Mouse (Mus musculus): ENCODE data around the gene Pcgf5. TPM values are rescaled to one million over a fixed set of nuclear protein-coding genes. Genes with fewer than 3 reads are reported as not detected.

The Pcgf5 gene
- polyA plus RNA-seq, 1 experiment from 2014 or later: 18.9 TPM

DNA sequence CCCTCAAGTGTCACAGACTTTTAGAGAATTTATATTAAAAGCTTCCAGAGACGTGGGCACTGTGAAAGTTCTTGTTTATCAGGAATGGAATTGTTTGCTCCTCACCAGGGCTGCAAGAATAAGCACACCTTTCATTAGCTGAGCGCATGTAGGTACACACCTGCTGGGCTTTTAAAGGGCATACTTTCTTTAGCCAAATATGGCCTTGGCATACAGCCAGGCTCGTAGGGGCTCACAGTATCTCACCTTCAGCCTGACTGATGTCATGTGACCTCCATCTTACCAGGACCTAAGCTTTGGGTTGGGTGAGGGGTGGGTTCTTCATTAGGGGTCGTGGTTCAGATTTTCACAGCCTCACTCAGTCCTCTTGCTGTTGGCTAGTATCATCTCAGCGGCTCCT, 149.6 kb downstream of the Pcgf5 start:
- H3K4me2 ChIP-seq: no peak overlapping the region
- H3K9ac ChIP-seq: no peak overlapping the region
- H3K4me3 ChIP-seq: no peak overlapping the region
- no peaks in the 10 kb centered on the region for H3K36me3 ChIP-seq
- ATAC-seq (ENCODE audit: borderline replicate concordance, extremely low read depth, low FRiP score, low TSS enrichment): no peak
- no peaks in the 10 kb centered on the region for H3K27me3 ChIP-seq
- H3K4me1 ChIP-seq: no peaks in the 10 kb centered on the region
- H3K9me3 ChIP-seq: no peaks in the 10 kb centered on the region
- H3K27ac ChIP-seq: no peak overlapping the region
- WGBS: 54% methylated on average over 5 of the region's 5 CpGs

DNA sequence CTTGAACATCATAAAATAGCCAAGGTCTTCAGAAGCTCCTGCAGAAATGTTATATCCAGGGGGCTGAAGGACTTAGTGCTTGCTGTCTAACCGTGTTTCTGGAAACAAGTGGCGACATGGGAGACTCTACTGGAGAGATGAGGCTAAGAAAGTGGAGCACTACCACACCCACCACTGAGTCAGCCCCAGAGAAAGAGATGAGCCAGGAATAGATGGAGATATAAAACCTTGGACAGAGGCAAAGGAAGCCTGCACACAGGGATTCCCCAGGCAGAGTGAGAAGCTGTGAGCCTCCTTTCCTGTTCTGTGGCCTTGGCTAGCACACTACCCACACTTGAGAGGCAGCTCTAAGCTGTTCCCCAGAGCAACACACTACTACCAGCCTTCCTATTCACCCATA, 156.6 kb downstream of the Pcgf5 start:
- Histone ChIP-seq H3K9me3 (no peaks in the 10 kb centered on the region), H3K9ac (no peak overlapping the region), H3K4me2 (no peak overlapping the region), H3K4me3 (no peak overlapping the region), H3K36me3 (no peaks in the 10 kb centered on the region), H3K27me3 (no peaks in the 10 kb centered on the region), H3K4me1 (no peaks in the 10 kb centered on the region), H3K27ac (no peak overlapping the region)
- ATAC-seq (ENCODE audit: borderline replicate concordance, extremely low read depth, low FRiP score, low TSS enrichment): no peak
- 85% methylated on average over 2 of the region's 2 CpGs for WGBS

Other genes with a start within 250 kb of the Pcgf5 start
- gene Ankrd1, start 228.2 kb upstream of the Pcgf5 start, polyA plus RNA-seq (2015; fragmentation: Nextera tagmentation; extraction: Ambion mirVana): 7.9 and 12.5 TPM in 2 replicates
- 3.8 and 4.6 TPM in 2 replicates for gene Hectd2, start 206.3 kb downstream of the Pcgf5 start, polyA plus RNA-seq (2015; fragmentation: Nextera tagmentation; extraction: Ambion mirVana)

Measured in lung, embryonic 15.5 days (tissue).